Mouse (Mus musculus) embryonic facial prominence, embryonic 13.5 days (tissue): Measurements from ENCODE around the gene Tmem129. TPM values are rescaled to one million over a fixed set of nuclear protein-coding genes. Genes with fewer than 3 reads are reported as not detected.
A peak's percentile ranks its signal among the peaks of the same experiment; 100 is the strongest.

ENCODE experiments used
- ATAC-seq: fragments of 200-750 bp; cut with Nextera tagmentation; 2 replicates; pipeline ENCODE4 v1.8.0; 2017; ENCODE audit warnings: low read depth; ENCODE audit not compliant: insufficient number of reproducible peaks, insufficient read depth, low FRiP score, low TSS enrichment
- H3K27ac ChIP-seq: fragments of 300-500 bp; sonication (generic); 2 replicates; pipeline ENCODE4 v1.5.1; 2015; ENCODE audit warnings: moderate library complexity, mild to moderate bottlenecking, inconsistent platforms
- H3K27me3 ChIP-seq: fragments of 300-500 bp; sonication (generic); 2 replicates; pipeline ENCODE4 v1.6.1; 2015; ENCODE audit warnings: mild to moderate bottlenecking, inconsistent platforms
- H3K36me3 ChIP-seq: fragments of 300-500 bp; sonication (generic); 2 replicates; pipeline ENCODE4 v1.6.1; 2015; ENCODE audit warnings: mild to moderate bottlenecking, inconsistent platforms
- H3K4me1 ChIP-seq: fragments of 300-500 bp; sonication (generic); 2 replicates; pipeline ENCODE4 v1.6.1; 2015; ENCODE audit warnings: inconsistent platforms
- H3K4me2 ChIP-seq: fragments of 300-500 bp; sonication (generic); 2 replicates; pipeline ENCODE4 v1.6.1; 2015; ENCODE audit warnings: moderate library complexity, mild to moderate bottlenecking, inconsistent platforms
- H3K4me3 ChIP-seq: fragments of 300-500 bp; sonication (generic); 2 replicates; pipeline ENCODE4 v1.5.1; 2015; ENCODE audit warnings: mild to moderate bottlenecking, inconsistent platforms
- H3K9ac ChIP-seq: fragments of 300-500 bp; sonication (generic); 2 replicates; pipeline ENCODE4 v1.6.1; 2015; ENCODE audit warnings: mild to moderate bottlenecking, inconsistent platforms
- H3K9me3 ChIP-seq: fragments of 300-500 bp; sonication (generic); 2 replicates; pipeline ENCODE4 v1.6.1; 2016; ENCODE audit warnings: inconsistent platforms
- WGBS: fragments of 180-500 bp; shearing (Covaris S2); methylation state at CpG from one replicate; pipeline ENCODE4 v1.1.7; 2015; ENCODE audit warnings: mixed read lengths; 5-methylcytosine and 5-hydroxymethylcytosine counted together
- polyA plus RNA-seq: library from polyadenylated mRNA; unstranded; fragments of >200 nt; fragmentation: Nextera tagmentation; extraction: Ambion mirVana; gene quantifications from 2 replicates; pipeline ENCODE4 v1.2.1, GENCODE M21; 2015

Gene Tmem129
- polyA plus RNA-seq, 1 experiment from 2014 or later, result 40.0 TPM

GRCm38 (mm10) chr5:33632526-33632925, 25.7 kb downstream of the Tmem129 start:
- ATAC-seq, result no peak
- Histone ChIP-seq H3K27ac (no peak overlapping the region), H3K4me3 (no peak overlapping the region), H3K9me3 (no peaks in the 10 kb centered on the region), H3K4me2 (no peak overlapping the region), H3K27me3 (no peaks in the 10 kb centered on the region), H3K36me3 (peaks cover 22% of the 10 kb centered on the region), H3K4me1 (peaks cover 16% of the 10 kb centered on the region), H3K9ac (no peak overlapping the region)
- 88% methylated on average over 1 of the region's 1 CpGs for WGBS

- peak overlapping the region; percentile 66 for H3K4me3 ChIP-seq
- no peak for ATAC-seq
- no peaks in the 10 kb centered on the region for H3K9me3 ChIP-seq
- peaks cover 18% of the 10 kb centered on the region for H3K4me1 ChIP-seq
- H3K36me3 ChIP-seq, result peaks cover 9% of the 10 kb centered on the region; the same call in 1 of the 2 replicates
- H3K27ac ChIP-seq, result peak overlapping the region; percentile 61; the same call in 1 of the 2 replicates
- WGBS, result 53% methylated on average over 4 of the region's 4 CpGs
- peak overlapping the region; percentile 65 for H3K9ac ChIP-seq
- no peaks in the 10 kb centered on the region for H3K27me3 ChIP-seq
- H3K4me2 ChIP-seq, result peak overlapping the region; percentile 67
Observed at GRCm38 (mm10) chr5:33630615-33631014, 27.6 kb downstream of the Tmem129 start.

- H3K4me1 ChIP-seq, result peaks cover 18% of the 10 kb centered on the region
- H3K27ac ChIP-seq, result peak overlapping the region; percentile 61
- 0 out of 2 replicates have a peak, but pooled peaks have one; percentile 2 for ATAC-seq
- H3K9ac ChIP-seq, result peak overlapping the region; percentile 65
- peak overlapping the region; percentile 67 for H3K4me2 ChIP-seq
- peaks cover 7% of the 10 kb centered on the region; the same call in 1 of the 2 replicates for H3K36me3 ChIP-seq
- no peaks in the 10 kb centered on the region for H3K9me3 ChIP-seq
- peak overlapping the region; percentile 66 for H3K4me3 ChIP-seq
- 6% methylated on average over 9 of the region's 9 CpGs for WGBS
- no peaks in the 10 kb centered on the region for H3K27me3 ChIP-seq
Observed at GRCm38 (mm10) chr5:33630061-33630460, 28.2 kb downstream of the Tmem129 start.

- H3K27ac ChIP-seq, result peak within 1 kb of the TSS; percentile 94
- H3K27me3 ChIP-seq, result no peaks in the 10 kb centered on the region
- ATAC-seq, result peak; percentile 93
- under 1% methylated on average over 83 of the region's 99 CpGs for WGBS
- H3K36me3 ChIP-seq, result 0 out of 2 replicates have a peak, but pooled peaks cover 1% of the 10 kb centered on the region
- H3K9ac ChIP-seq, result peak within 1 kb of the TSS; percentile 88
- H3K4me1 ChIP-seq, result peaks cover 18% of the 10 kb centered on the region
- H3K4me3 ChIP-seq, result peak within 1 kb of the TSS; percentile 66
- H3K4me2 ChIP-seq, result peak within 1 kb of the TSS; percentile 81
- no peaks in the 10 kb centered on the region for H3K9me3 ChIP-seq
Observed at GRCm38 (mm10) chr5:33629301-33629987, 28.8 kb downstream of the Tmem129 start, which contains the start of the genes Fam53a and Gm9903. Fam53a (minus strand) TSS chr5:33629635. Gm9903 (plus strand) TSS chr5:33629925.

- Histone ChIP-seq H3K9me3 (no peaks in the 10 kb centered on the region), H3K27ac (peak overlapping the region; percentile 94), H3K27me3 (no peaks in the 10 kb centered on the region), H3K9ac (peak overlapping the region; percentile 88), H3K36me3 (no peaks in the 10 kb centered on the region; the same call in 1 of the 2 replicates), H3K4me2 (peak overlapping the region; percentile 81), H3K4me1 (peaks cover 18% of the 10 kb centered on the region), H3K4me3 (peak overlapping the region; percentile 66)
- no peak for ATAC-seq
- WGBS, result under 1% methylated on average over 24 of the region's 24 CpGs
Observed at GRCm38 (mm10) chr5:33628820-33629300, 29.4 kb downstream of the Tmem129 start.

GRCm38 (mm10) chr5:33627968-33628367, 30.2 kb downstream of the Tmem129 start:
- Histone ChIP-seq H3K4me3 (peak overlapping the region; percentile 66), H3K9me3 (no peaks in the 10 kb centered on the region), H3K4me1 (peaks cover 23% of the 10 kb centered on the region), H3K27ac (no peak overlapping the region), H3K27me3 (no peaks in the 10 kb centered on the region), H3K4me2 (peak overlapping the region; percentile 81), H3K9ac (peak overlapping the region; percentile 44), H3K36me3 (peaks cover 5% of the 10 kb centered on the region; the same call in 1 of the 2 replicates)
- WGBS, result 39% methylated on average over 4 of the region's 4 CpGs
- ATAC-seq, result no peak

GRCm38 (mm10) chr5:33623766-33624165, 34.5 kb downstream of the Tmem129 start:
- H3K4me2 ChIP-seq, result no peak overlapping the region
- H3K4me1 ChIP-seq, result peaks cover 16% of the 10 kb centered on the region
- no peak overlapping the region for H3K27ac ChIP-seq
- H3K9ac ChIP-seq, result no peak overlapping the region
- no peak for ATAC-seq
- no peaks in the 10 kb centered on the region for H3K9me3 ChIP-seq
- peaks cover 5% of the 10 kb centered on the region; the same call in 1 of the 2 replicates for H3K36me3 ChIP-seq
- no peak overlapping the region for H3K4me3 ChIP-seq
- H3K27me3 ChIP-seq, result no peaks in the 10 kb centered on the region
- WGBS, result 65% methylated on average over 3 of the region's 3 CpGs

- H3K27me3 ChIP-seq, result no peaks in the 10 kb centered on the region
- no peak overlapping the region for H3K9ac ChIP-seq
- no peak for ATAC-seq
- no peak overlapping the region for H3K27ac ChIP-seq
- H3K4me2 ChIP-seq, result no peak overlapping the region
- no peaks in the 10 kb centered on the region for H3K9me3 ChIP-seq
- peaks cover 9% of the 10 kb centered on the region for H3K4me1 ChIP-seq
- WGBS, result 75% methylated on average over 2 of the region's 2 CpGs
- peaks cover 5% of the 10 kb centered on the region; the same call in 1 of the 2 replicates for H3K36me3 ChIP-seq
- H3K4me3 ChIP-seq, result no peak overlapping the region
Observed at GRCm38 (mm10) chr5:33622671-33623070, 35.5 kb downstream of the Tmem129 start.

- no peaks in the 10 kb centered on the region for H3K4me1 ChIP-seq
- no peak overlapping the region for H3K4me2 ChIP-seq
- H3K27ac ChIP-seq, result no peak overlapping the region
- peaks cover 47% of the 10 kb centered on the region for H3K36me3 ChIP-seq
- ATAC-seq, result no peak
- H3K9me3 ChIP-seq, result no peaks in the 10 kb centered on the region
- WGBS, result 91% methylated on average over 6 of the region's 6 CpGs
- H3K27me3 ChIP-seq, result no peaks in the 10 kb centered on the region
- no peak overlapping the region for H3K4me3 ChIP-seq
- no peak overlapping the region for H3K9ac ChIP-seq
Observed at GRCm38 (mm10) chr5:33614391-33614790, 43.8 kb downstream of the Tmem129 start.

GRCm38 (mm10) chr5:33611795-33612194, 46.4 kb downstream of the Tmem129 start:
- no peaks in the 10 kb centered on the region for H3K27me3 ChIP-seq
- ATAC-seq, result no peak
- no peaks in the 10 kb centered on the region for H3K9me3 ChIP-seq
- H3K4me2 ChIP-seq, result no peak overlapping the region
- no peaks in the 10 kb centered on the region for H3K4me1 ChIP-seq
- 94% methylated on average over 1 of the region's 1 CpGs for WGBS
- H3K9ac ChIP-seq, result no peak overlapping the region
- H3K27ac ChIP-seq, result no peak overlapping the region
- peaks cover 73% of the 10 kb centered on the region for H3K36me3 ChIP-seq
- H3K4me3 ChIP-seq, result no peak overlapping the region

- H3K4me3 ChIP-seq, result no peak overlapping the region
- H3K9ac ChIP-seq, result no peak overlapping the region
- H3K27ac ChIP-seq, result no peak overlapping the region
- ATAC-seq, result no peak
- H3K4me2 ChIP-seq, result no peak overlapping the region
- no peaks in the 10 kb centered on the region for H3K4me1 ChIP-seq
- WGBS, result 81% methylated on average over 1 of the region's 1 CpGs
- peaks cover 86% of the 10 kb centered on the region for H3K36me3 ChIP-seq
- no peaks in the 10 kb centered on the region for H3K27me3 ChIP-seq
- no peaks in the 10 kb centered on the region for H3K9me3 ChIP-seq
Observed at GRCm38 (mm10) chr5:33609226-33609625, 49.0 kb downstream of the Tmem129 start.

- Histone ChIP-seq H3K36me3 (peaks cover 80% of the 10 kb centered on the region), H3K4me2 (no peak overlapping the region), H3K4me1 (no peaks in the 10 kb centered on the region), H3K27ac (no peak overlapping the region), H3K27me3 (no peaks in the 10 kb centered on the region), H3K9ac (no peak overlapping the region), H3K9me3 (no peaks in the 10 kb centered on the region), H3K4me3 (no peak overlapping the region)
- ATAC-seq, result no peak
- WGBS, result 95% methylated on average over 15 of the region's 15 CpGs
Observed at GRCm38 (mm10) chr5:33607434-33607833, 50.8 kb downstream of the Tmem129 start.
